Mouse (Mus musculus) stomach, embryonic 14.5 days (tissue): ENCODE measurements around the gene Rnf34. TPM values are rescaled to one million over a fixed set of nuclear protein-coding genes. Genes with fewer than 3 reads are reported as not detected.

Experiments
- ATAC-seq: fragments of 200-750 bp; cut with Nextera tagmentation; 2 replicates; pipeline ENCODE4 v1.8.0; 2017; ENCODE audit warnings: low read depth, moderate TSS enrichment; ENCODE audit not compliant: insufficient number of reproducible peaks, insufficient read depth, low FRiP score
- H3K27ac ChIP-seq: fragments of 300-500 bp; sonication (generic); 2 replicates; pipeline ENCODE4 v1.5.1; 2014; ENCODE audit warnings: mild to moderate bottlenecking, low read length, moderate library complexity, mixed read lengths
- H3K27me3 ChIP-seq: fragments of 300-500 bp; sonication (generic); 2 replicates; pipeline ENCODE4 v1.6.1; 2014; ENCODE audit warnings: low read length, control low read depth, mixed read lengths; ENCODE audit not compliant: control insufficient read depth, insufficient read depth
- H3K36me3 ChIP-seq: fragments of 300-500 bp; sonication (generic); 2 replicates; pipeline ENCODE4 v1.6.1; 2014; ENCODE audit warnings: mild to moderate bottlenecking, control low read depth, low read length, moderate library complexity, mixed read lengths; ENCODE audit not compliant: control insufficient read depth, insufficient read depth
- H3K4me1 ChIP-seq: fragments of 300-500 bp; sonication (generic); 2 replicates; pipeline ENCODE4 v1.6.1; 2014; ENCODE audit warnings: low read length, control low read depth, mixed read lengths; ENCODE audit not compliant: control insufficient read depth, insufficient read depth
- H3K4me2 ChIP-seq: fragments of 300-500 bp; sonication (generic); replicated peaks from 2 replicates; pipeline ENCODE4 v1.6.1; 2014; ENCODE audit warnings: low read depth, low read length, control low read depth
- H3K4me3 ChIP-seq: fragments of 300-500 bp; sonication (generic); 2 replicates; pipeline ENCODE4 v1.5.1; 2014; ENCODE audit warnings: low read depth, low read length, control low read depth
- H3K9ac ChIP-seq: fragments of 300-500 bp; sonication (generic); replicated peaks from 2 replicates; pipeline ENCODE4 v1.6.1; 2014; ENCODE audit warnings: low read depth, mild to moderate bottlenecking, control low read depth, low read length, moderate library complexity, mixed read lengths
- H3K9me3 ChIP-seq: fragments of 300-500 bp; sonication (generic); 2 replicates; pipeline ENCODE4 v1.6.1; 2016; ENCODE audit warnings: low read depth, low read length, control low read depth; ENCODE audit not compliant: control insufficient read depth
- WGBS: fragments of 180-500 bp; shearing (Covaris S2); extraction: QIAGEN DNeasy Blood & Tissue Kit; methylation state at CpG from one replicate; pipeline ENCODE4 v1.1.7; 2014; 5-methylcytosine and 5-hydroxymethylcytosine counted together
- polyA plus RNA-seq: library from polyadenylated mRNA; unstranded; fragments of >200 nt; fragmentation: Nextera tagmentation; extraction: Ambion mirVana; gene quantifications from 2 replicates; pipeline ENCODE4 v1.2.1, GENCODE M21; 2014

Gene Rnf34
- polyA plus RNA-seq, 1 experiment from 2014 or later = 35.8 TPM

DNA sequence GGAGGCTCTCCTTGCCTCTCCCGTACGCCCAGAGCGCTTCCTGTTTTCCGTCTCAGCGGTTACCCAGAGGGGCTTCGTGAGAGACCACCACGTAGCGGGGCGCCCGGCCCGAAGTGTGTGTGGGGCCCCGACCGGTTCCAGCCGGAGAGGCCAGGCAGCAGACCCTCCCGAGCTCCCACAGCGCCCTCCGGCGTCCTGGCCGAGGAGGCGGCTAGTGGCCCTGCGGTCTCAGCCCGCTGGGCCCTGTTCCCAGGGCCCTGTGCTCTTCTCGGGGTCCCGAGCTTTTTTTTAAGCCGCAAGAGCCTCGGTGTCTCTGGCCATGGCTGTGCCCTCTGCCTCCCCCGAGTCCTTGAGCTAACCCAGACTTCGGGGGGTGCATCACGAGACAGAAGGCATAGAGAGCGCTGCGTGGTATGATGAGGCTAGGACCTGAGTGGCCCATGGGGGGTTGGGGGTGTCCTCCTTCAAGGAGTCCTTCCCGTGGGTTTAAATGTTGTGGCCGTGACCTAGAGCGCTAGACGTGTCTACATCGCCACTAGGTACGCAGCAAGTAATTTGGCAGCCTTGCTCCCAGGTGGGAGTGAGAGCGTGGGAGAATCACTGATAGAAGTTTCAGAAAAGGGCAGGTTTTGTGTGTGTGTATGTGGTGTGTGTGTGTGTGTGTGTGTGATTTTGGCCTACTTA lies 613 bp downstream of the Rnf34 start:
- no peaks in the 10 kb centered on the region for H3K36me3 ChIP-seq
- H3K27me3 ChIP-seq = no peaks in the 10 kb centered on the region
- peak overlapping the region; percentile 92 for H3K4me2 ChIP-seq
- peak overlapping the region; percentile 90 for H3K27ac ChIP-seq
- peaks cover 12% of the 10 kb centered on the region for H3K4me1 ChIP-seq
- ATAC-seq = peak; percentile 54
- H3K9me3 ChIP-seq = no peaks in the 10 kb centered on the region
- WGBS = under 1% methylated on average over 38 of the region's 38 CpGs
- H3K4me3 ChIP-seq = peak overlapping the region; percentile 88
- H3K9ac ChIP-seq = peak overlapping the region; percentile 95

DNA sequence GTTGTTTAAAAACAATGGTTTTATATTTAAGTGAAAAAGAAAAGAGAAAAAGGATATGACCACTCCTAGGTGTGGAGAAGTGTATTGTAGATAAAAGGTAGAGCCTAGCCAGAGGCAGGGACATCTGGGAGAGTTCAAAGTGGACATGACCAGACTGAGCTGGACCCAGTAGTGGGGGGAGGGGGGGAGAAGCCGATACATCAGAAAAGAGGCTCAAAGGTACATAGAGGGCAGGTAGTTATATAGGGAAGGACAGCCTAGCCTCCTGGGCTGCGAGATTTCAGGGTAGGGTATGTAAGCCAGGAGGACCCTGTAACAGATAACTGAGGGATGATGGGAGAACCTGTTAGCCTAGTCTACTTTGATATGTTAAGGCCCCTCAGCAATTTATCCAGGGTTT lies 2.8 kb downstream of the Rnf34 start:
- Histone ChIP-seq H3K27me3 (no peaks in the 10 kb centered on the region), H3K27ac (no peak overlapping the region), H3K4me2 (no peak overlapping the region), H3K4me3 (no peak overlapping the region), H3K4me1 (peaks cover 12% of the 10 kb centered on the region), H3K9me3 (no peaks in the 10 kb centered on the region), H3K36me3 (no peaks in the 10 kb centered on the region; the same call in 1 of the 2 replicates), H3K9ac (no peak overlapping the region)
- ATAC-seq = no peak
- 70% methylated on average over 2 of the region's 2 CpGs for WGBS

DNA sequence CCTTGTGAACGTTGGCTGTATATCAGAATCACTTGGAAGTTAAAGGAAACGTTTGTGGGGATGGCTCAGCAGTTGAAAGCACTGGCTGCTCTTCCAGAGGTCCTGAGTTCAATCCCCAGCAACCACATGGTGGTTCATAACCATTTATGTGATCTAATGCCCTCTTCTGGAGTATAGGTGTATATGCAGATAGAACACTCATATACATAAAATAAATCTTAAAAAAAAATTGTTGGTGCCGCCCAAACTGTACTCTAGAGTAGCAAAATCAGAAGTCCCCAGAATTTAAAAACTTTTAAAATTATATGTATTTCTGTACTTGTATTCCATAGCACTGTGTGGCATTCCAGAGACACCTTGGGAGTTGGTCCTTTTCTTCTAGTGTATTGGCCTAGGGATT lies 6.0 kb downstream of the Rnf34 start:
- H3K9ac ChIP-seq = no peak overlapping the region
- no peak overlapping the region for H3K4me3 ChIP-seq
- H3K9me3 ChIP-seq = no peaks in the 10 kb centered on the region
- peaks cover 9% of the 10 kb centered on the region for H3K4me1 ChIP-seq
- WGBS = 75% methylated on average over 3 of the region's 3 CpGs
- no peak overlapping the region for H3K27ac ChIP-seq
- no peak for ATAC-seq
- H3K36me3 ChIP-seq = no peaks in the 10 kb centered on the region; the same call in 1 of the 2 replicates
- no peaks in the 10 kb centered on the region for H3K27me3 ChIP-seq
- H3K4me2 ChIP-seq = no peak overlapping the region

DNA sequence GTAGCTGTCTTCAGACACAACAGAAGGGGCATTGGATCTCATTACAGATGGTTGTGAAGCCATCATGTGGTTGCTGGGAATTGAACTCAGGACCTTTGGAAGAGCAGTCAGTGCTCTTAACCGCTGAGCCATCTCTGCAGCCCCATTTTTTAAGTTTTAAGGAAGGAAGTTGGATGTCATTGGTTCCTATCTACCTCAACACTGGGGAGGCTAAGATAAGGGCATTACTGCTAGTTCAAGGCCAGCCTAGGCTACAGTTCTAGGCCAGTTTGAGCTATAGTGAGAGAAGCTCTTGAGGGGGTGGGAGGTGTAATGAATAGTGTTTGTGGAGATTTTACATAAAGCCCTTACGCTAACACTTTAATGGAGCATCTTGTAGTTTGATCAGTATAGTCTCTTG lies 13.2 kb downstream of the Rnf34 start:
- no peak overlapping the region for H3K4me3 ChIP-seq
- 91% methylated on average over 2 of the region's 2 CpGs for WGBS
- H3K9me3 ChIP-seq = no peaks in the 10 kb centered on the region
- H3K4me1 ChIP-seq = no peaks in the 10 kb centered on the region
- no peaks in the 10 kb centered on the region for H3K27me3 ChIP-seq
- no peak for ATAC-seq
- no peak overlapping the region for H3K4me2 ChIP-seq
- H3K9ac ChIP-seq = no peak overlapping the region
- H3K36me3 ChIP-seq = peaks cover 37% of the 10 kb centered on the region
- no peak overlapping the region for H3K27ac ChIP-seq

DNA sequence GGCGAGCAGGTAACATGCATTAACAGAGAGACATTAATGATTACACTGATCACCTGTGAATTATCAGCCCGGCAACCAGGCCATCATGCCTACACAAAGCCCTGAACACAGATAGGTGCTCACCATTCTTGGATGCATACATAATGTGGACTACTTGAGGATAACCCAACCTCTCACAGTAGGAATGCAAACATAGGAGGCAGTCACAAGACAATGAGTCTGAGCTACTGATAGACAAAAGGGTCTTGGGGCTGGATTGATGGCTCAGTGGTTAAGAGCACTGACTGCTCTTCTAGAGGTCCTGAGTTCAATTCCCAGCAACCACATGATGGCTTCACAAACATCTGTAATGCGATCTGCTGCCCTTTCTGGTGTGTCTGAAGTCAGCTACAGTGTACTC lies 22.8 kb downstream of the Rnf34 start:
- Histone ChIP-seq H3K27ac (no peak overlapping the region), H3K4me1 (no peaks in the 10 kb centered on the region), H3K27me3 (no peaks in the 10 kb centered on the region), H3K9me3 (no peaks in the 10 kb centered on the region), H3K36me3 (peaks cover 50% of the 10 kb centered on the region), H3K9ac (no peak overlapping the region), H3K4me2 (no peak overlapping the region), H3K4me3 (no peak overlapping the region)
- no peak for ATAC-seq
- WGBS = 91% methylated on average over 3 of the region's 3 CpGs

DNA sequence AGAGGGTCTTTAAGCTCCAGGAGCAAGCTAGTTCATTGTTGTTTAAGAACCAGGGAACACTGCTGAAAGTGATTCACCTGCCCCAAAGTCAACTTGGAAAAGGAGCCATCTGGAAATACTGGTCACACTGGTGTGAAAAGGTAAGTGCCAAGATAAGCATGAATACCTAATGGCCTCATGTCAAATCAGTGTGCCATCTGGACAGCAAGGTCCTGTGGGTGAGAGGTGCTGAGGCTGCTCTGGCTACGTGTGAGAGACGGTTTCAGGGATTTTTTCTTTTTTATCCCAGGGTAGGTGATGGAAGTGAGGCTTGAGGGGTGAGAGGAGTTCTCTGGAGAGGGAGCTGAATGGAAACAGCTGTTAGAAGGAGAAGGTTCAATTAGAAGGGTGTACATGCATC lies 23.7 kb downstream of the Rnf34 start:
- WGBS = 75% methylated on average over 2 of the region's 2 CpGs
- Histone ChIP-seq H3K4me1 (no peaks in the 10 kb centered on the region), H3K4me2 (no peak overlapping the region), H3K27me3 (no peaks in the 10 kb centered on the region), H3K9me3 (no peaks in the 10 kb centered on the region), H3K4me3 (no peak overlapping the region), H3K9ac (no peak overlapping the region), H3K36me3 (peaks cover 47% of the 10 kb centered on the region), H3K27ac (no peak overlapping the region)
- no peak for ATAC-seq

DNA sequence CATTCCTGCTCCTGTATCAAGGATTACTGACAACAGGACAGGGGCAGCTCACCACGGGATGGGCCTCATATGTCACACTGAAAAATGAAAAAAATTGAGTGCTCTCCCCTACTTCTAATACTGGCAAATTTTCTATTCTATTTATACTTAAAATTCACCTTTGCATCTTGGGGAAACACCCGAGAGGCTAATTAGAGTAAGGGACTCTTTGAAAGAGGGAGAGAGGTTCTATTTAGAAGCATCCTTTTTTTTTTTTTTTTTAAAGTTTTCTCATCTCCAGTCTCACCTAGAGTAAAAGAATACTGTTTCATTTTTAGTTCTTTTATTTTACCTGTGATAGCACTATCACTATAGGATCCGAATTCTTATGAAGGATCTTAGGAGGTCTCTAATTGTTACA lies 24.5 kb downstream of the Rnf34 start:
- Histone ChIP-seq H3K27me3 (no peaks in the 10 kb centered on the region), H3K27ac (no peak overlapping the region), H3K4me2 (no peak overlapping the region), H3K9ac (no peak overlapping the region), H3K36me3 (peaks cover 40% of the 10 kb centered on the region), H3K4me3 (no peak overlapping the region), H3K9me3 (no peaks in the 10 kb centered on the region), H3K4me1 (no peaks in the 10 kb centered on the region)
- ATAC-seq = no peak
- WGBS = 83% methylated on average over 3 of the region's 3 CpGs

DNA sequence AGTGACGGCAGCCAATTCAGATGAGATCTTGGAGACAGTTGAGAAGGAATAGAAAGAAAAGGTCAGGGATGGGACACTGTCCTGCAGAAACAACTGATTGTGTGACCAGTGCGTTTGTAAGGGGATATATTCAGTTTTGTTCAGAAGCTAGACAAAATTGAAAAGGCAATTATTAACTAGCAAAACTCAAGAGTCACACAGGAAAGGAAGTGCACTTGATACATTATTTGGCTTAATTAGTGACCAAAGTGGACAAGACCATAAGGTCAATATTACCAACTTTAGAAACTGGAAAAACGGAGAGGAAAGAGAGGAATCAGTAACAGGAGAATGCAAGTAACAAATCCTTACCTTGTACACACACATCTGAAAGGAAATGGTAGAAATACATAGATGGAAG lies 26.8 kb downstream of the Rnf34 start:
- no peak for ATAC-seq

More for the DNA sequence above, 26.8 kb downstream of the Rnf34 start:
- Histone ChIP-seq H3K4me3 (no peak overlapping the region), H3K36me3 (peaks cover 43% of the 10 kb centered on the region), H3K27ac (no peak overlapping the region), H3K9me3 (no peaks in the 10 kb centered on the region), H3K4me2 (no peak overlapping the region), H3K9ac (no peak overlapping the region), H3K27me3 (no peaks in the 10 kb centered on the region), H3K4me1 (no peaks in the 10 kb centered on the region)
- WGBS = 77% methylated on average over 3 of the region's 3 CpGs
